Mouse (Mus musculus): ENCODE measurements around the gene Gm44503. TPM values are rescaled to one million over a fixed set of nuclear protein-coding genes. Genes with fewer than 3 reads are reported as not detected.

The Gm44503 gene
- polyA plus RNA-seq, 1 experiment, result not detected

GRCm38 (mm10) chr9:73012629-73013028, 54.0 kb downstream of the Gm44503 start:
- no peaks in the 10 kb centered on the region for H3K9me3 ChIP-seq
- peaks cover 91% of the 10 kb centered on the region for H3K36me3 ChIP-seq (replicated peaks; ENCODE audit: low read length)
- H3K4me3 ChIP-seq (replicated peaks), result no peak overlapping the region
- H3K4me1 ChIP-seq, result peaks cover 20% of the 10 kb centered on the region
- no peaks in the 10 kb centered on the region for H3K27me3 ChIP-seq (replicated peaks)
- TF ChIP-seq GATA1 (IDR thresholded peaks at IDR 0.05; ENCODE audit: borderline replicate concordance, low read length) (no peak), FLI1 (IDR thresholded peaks at IDR 0.05; ENCODE audit: low read length) (no peak)

GRCm38 (mm10) chr9:73014724-73015123, 56.1 kb downstream of the Gm44503 start:
- no peaks in the 10 kb centered on the region for H3K27me3 ChIP-seq (replicated peaks)
- no peak for TF ChIP-seq FLI1 (IDR thresholded peaks at IDR 0.05; ENCODE audit: low read length)
- TF ChIP-seq GATA1 (IDR thresholded peaks at IDR 0.05; ENCODE audit: borderline replicate concordance, low read length), result no peak
- no peaks in the 10 kb centered on the region for H3K9me3 ChIP-seq
- peaks cover 11% of the 10 kb centered on the region; the same call in 1 of the 2 replicates for H3K4me1 ChIP-seq
- no peak overlapping the region for H3K4me3 ChIP-seq (replicated peaks)
- H3K36me3 ChIP-seq (replicated peaks; ENCODE audit: low read length), result peaks cover 99% of the 10 kb centered on the region

GRCm38 (mm10) chr9:73019841-73020240, 61.2 kb downstream of the Gm44503 start:
- H3K9me3 ChIP-seq, result no peaks in the 10 kb centered on the region
- peaks cover 23% of the 10 kb centered on the region for H3K4me1 ChIP-seq
- no peak overlapping the region for H3K4me3 ChIP-seq (replicated peaks)
- no peaks in the 10 kb centered on the region for H3K27me3 ChIP-seq (replicated peaks)
- H3K36me3 ChIP-seq (replicated peaks; ENCODE audit: low read length), result peaks cover 90% of the 10 kb centered on the region
- TF ChIP-seq FLI1 (IDR thresholded peaks at IDR 0.05; ENCODE audit: low read length) (no peak), GATA1 (IDR thresholded peaks at IDR 0.05; ENCODE audit: borderline replicate concordance, low read length) (no peak)

GRCm38 (mm10) chr9:73020566-73021097, 62.0 kb downstream of the Gm44503 start:
- H3K36me3 ChIP-seq (replicated peaks; ENCODE audit: low read length), result peaks cover 85% of the 10 kb centered on the region
- H3K9me3 ChIP-seq, result no peaks in the 10 kb centered on the region
- no peak overlapping the region for H3K4me3 ChIP-seq (replicated peaks)
- no peak for TF ChIP-seq FLI1 (IDR thresholded peaks at IDR 0.05; ENCODE audit: low read length)
- no peak for TF ChIP-seq GATA1 (IDR thresholded peaks at IDR 0.05; ENCODE audit: borderline replicate concordance, low read length)
- H3K27me3 ChIP-seq (replicated peaks), result no peaks in the 10 kb centered on the region
- peaks cover 31% of the 10 kb centered on the region for H3K4me1 ChIP-seq

- H3K9me3 ChIP-seq, result no peaks in the 10 kb centered on the region
- H3K36me3 ChIP-seq (replicated peaks; ENCODE audit: low read length), result peaks cover 77% of the 10 kb centered on the region
- peaks cover 39% of the 10 kb centered on the region for H3K4me1 ChIP-seq
- H3K4me3 ChIP-seq (replicated peaks), result no peak overlapping the region
- H3K27me3 ChIP-seq (replicated peaks), result no peaks in the 10 kb centered on the region
- TF ChIP-seq FLI1 (IDR thresholded peaks at IDR 0.05; ENCODE audit: low read length), result no peak
These were observed 67.4 kb downstream of the Gm44503 start for GRCm38 (mm10) chr9:73025818-73026636.

GRCm38 (mm10) chr9:73030443-73030842, 71.8 kb downstream of the Gm44503 start:
- H3K4me1 ChIP-seq, result peaks cover 50% of the 10 kb centered on the region
- H3K27me3 ChIP-seq (replicated peaks), result no peaks in the 10 kb centered on the region
- peaks cover 82% of the 10 kb centered on the region for H3K36me3 ChIP-seq (replicated peaks; ENCODE audit: low read length)
- TF ChIP-seq GATA1 (IDR thresholded peaks at IDR 0.05; ENCODE audit: borderline replicate concordance, low read length) (no peak), FLI1 (IDR thresholded peaks at IDR 0.05; ENCODE audit: low read length) (no peak)
- no peak overlapping the region for H3K4me3 ChIP-seq (replicated peaks)
- no peaks in the 10 kb centered on the region for H3K9me3 ChIP-seq

GRCm38 (mm10) chr9:73031421-73031820, 72.8 kb downstream of the Gm44503 start:
- TF ChIP-seq FLI1 (IDR thresholded peaks at IDR 0.05; ENCODE audit: low read length), result no peak
- TF ChIP-seq GATA1 (IDR thresholded peaks at IDR 0.05; ENCODE audit: borderline replicate concordance, low read length), result no peak
- Histone ChIP-seq H3K4me3 (replicated peaks) (no peak overlapping the region), H3K27me3 (replicated peaks) (no peaks in the 10 kb centered on the region), H3K4me1 (peaks cover 40% of the 10 kb centered on the region), H3K36me3 (replicated peaks; ENCODE audit: low read length) (peaks cover 80% of the 10 kb centered on the region), H3K9me3 (no peaks in the 10 kb centered on the region)

- TF ChIP-seq FLI1 (IDR thresholded peaks at IDR 0.05; ENCODE audit: low read length) (no peak), GATA1 (IDR thresholded peaks at IDR 0.05; ENCODE audit: borderline replicate concordance, low read length) (no peak)
- peaks cover 41% of the 10 kb centered on the region for H3K4me1 ChIP-seq
- H3K4me3 ChIP-seq (replicated peaks), result no peak overlapping the region
- no peaks in the 10 kb centered on the region for H3K27me3 ChIP-seq (replicated peaks)
- H3K9me3 ChIP-seq, result no peaks in the 10 kb centered on the region
- peaks cover 73% of the 10 kb centered on the region for H3K36me3 ChIP-seq (replicated peaks; ENCODE audit: low read length)
These were observed 74.8 kb downstream of the Gm44503 start for GRCm38 (mm10) chr9:73033406-73033805.

GRCm38 (mm10) chr9:73039222-73039945, 80.7 kb downstream of the Gm44503 start:
- H3K4me1 ChIP-seq, result peaks cover 42% of the 10 kb centered on the region
- no peak for TF ChIP-seq GATA1 (IDR thresholded peaks at IDR 0.05; ENCODE audit: borderline replicate concordance, low read length)
- peak; percentile 29; the same call in 1 of the 2 replicates for TF ChIP-seq FLI1 (IDR thresholded peaks at IDR 0.05; ENCODE audit: low read length)
- H3K36me3 ChIP-seq (replicated peaks; ENCODE audit: low read length), result peaks cover 27% of the 10 kb centered on the region
- H3K4me3 ChIP-seq (replicated peaks), result peak overlapping the region; percentile 100
- H3K9me3 ChIP-seq, result no peaks in the 10 kb centered on the region
- H3K27me3 ChIP-seq (replicated peaks), result no peaks in the 10 kb centered on the region

- H3K4me1 ChIP-seq, result peaks cover 41% of the 10 kb centered on the region
- TF ChIP-seq FLI1 (IDR thresholded peaks at IDR 0.05; ENCODE audit: low read length) (no peak), GATA1 (IDR thresholded peaks at IDR 0.05; ENCODE audit: borderline replicate concordance, low read length) (no peak)
- H3K9me3 ChIP-seq, result no peaks in the 10 kb centered on the region
- H3K4me3 ChIP-seq (replicated peaks), result peak within 1 kb of the TSS; percentile 100
- no peaks in the 10 kb centered on the region for H3K27me3 ChIP-seq (replicated peaks)
- H3K36me3 ChIP-seq (replicated peaks; ENCODE audit: low read length), result peaks cover 23% of the 10 kb centered on the region
These were observed 81.4 kb downstream of the Gm44503 start, which contains the start of gene Pigb for GRCm38 (mm10) chr9:73040080-73040479. Gene Pigb, minus strand, starts transcription at chr9:73040378.

Data from megakaryocyte, embryonic 14.5 days (primary cell).